Mouse (Mus musculus): ENCODE measurements around the gene Ggt5.

The Ggt5 gene

GRCm38 (mm10) chr10:75568029-75568428 is 21.1 kb upstream of the Ggt5 start:
- DNase-seq (ENCODE audit: low spot score in 2 of 2) = no peak

GRCm38 (mm10) chr10:75568441-75568840 is 20.7 kb upstream of the Ggt5 start:
- no peak for DNase-seq (ENCODE audit: low spot score in 2 of 2)

- DNase-seq (ENCODE audit: low spot score in 2 of 2) = no peak
Measured at GRCm38 (mm10) chr10:75568851-75569250, 20.3 kb upstream of the Ggt5 start.

DNA sequence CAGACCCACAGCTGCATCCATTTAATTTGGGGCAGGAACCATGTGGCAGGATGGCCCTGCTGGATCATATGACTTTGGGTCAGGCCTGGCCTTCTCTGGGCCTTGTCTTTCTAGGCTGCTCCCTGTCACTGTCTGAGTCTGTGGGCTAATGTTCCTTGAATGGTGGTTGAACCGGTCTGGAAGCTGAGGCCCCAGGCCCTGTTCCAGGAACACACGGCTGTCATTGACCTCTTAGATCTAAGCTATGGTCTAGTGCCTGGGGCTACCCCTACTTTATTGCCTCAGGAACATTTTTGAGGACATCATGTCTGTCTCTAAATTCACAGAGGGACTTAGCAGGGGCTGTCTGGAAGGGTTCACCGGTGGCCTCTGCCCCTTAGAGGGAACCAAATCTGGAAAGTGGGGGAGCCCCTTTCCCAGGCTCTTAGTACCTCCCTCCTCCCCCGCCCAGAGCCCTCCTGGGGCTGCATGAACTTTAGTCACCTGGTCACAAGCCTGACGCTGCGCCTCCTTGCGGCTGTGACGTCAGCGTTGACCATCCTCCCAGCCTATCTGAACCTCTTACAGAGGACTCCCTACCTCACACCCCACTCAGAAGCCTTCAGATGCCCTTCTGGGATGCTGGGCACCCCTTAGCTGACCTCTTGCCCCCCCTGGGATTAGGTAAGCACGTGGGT is 18.0 kb upstream of the Ggt5 start:
- no peak for DNase-seq (ENCODE audit: low spot score in 2 of 2)

- DNase-seq (ENCODE audit: low spot score in 2 of 2) = no peak
Measured at GRCm38 (mm10) chr10:75571937-75572336, 17.2 kb upstream of the Ggt5 start.

DNA sequence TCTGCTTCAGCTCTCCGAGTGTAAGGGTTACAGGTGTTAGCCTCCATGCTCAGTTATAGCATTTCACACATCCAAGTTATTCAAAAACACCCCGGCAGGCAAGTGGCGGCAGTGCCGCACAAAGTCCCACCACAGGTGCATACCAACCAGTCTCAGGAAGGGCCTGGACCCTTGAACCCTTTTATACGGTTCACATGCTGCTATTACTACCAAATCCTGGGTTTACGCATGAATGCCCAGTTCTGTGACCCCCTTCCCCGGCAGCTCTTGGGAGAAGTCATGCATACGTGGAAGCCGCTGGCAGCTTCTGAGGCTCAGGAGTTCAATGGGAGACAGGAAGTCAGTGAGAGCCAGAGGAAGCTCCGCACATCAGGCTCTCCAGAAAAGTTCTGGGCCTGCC is 16.0 kb upstream of the Ggt5 start:
- no peak for DNase-seq (ENCODE audit: low spot score in 2 of 2)

GRCm38 (mm10) chr10:75573965-75574364 is 15.2 kb upstream of the Ggt5 start:
- DNase-seq (ENCODE audit: low spot score in 2 of 2) = no peak

GRCm38 (mm10) chr10:75579129-75579528 is 10.0 kb upstream of the Ggt5 start:
- DNase-seq (ENCODE audit: low spot score in 2 of 2) = no peak

GRCm38 (mm10) chr10:75585876-75586552 is 3.1 kb upstream of the Ggt5 start:
- peak; percentile 76 to 84 for DNase-seq (ENCODE audit: low spot score in 2 of 2)

- DNase-seq (ENCODE audit: low spot score in 2 of 2) = no peak
Measured at GRCm38 (mm10) chr10:75586553-75586879, 2.6 kb upstream of the Ggt5 start.

DNA sequence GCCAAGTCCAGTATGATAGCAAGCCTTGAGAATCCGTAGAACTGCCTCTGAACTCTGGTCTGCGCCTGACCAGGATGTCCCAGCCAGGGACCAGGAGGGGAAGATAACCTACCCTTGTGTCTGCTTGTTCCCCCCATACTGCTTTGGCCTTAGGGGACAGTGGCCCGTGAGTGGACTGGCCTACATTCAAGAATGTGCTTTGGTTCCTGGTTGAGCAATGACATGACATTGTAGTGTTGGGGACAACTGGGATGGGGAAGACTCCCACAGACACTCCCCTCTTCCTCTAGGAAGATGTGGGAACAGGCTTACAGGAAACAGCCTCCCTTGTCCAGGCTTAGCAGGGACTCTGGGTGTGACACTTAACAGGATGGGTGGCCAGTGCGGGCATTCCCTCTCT is 1.4 kb upstream of the Ggt5 start:
- DNase-seq (ENCODE audit: low spot score in 2 of 2) = no peak

GRCm38 (mm10) chr10:75588336-75588735 is 804 bp upstream of the Ggt5 start:
- DNase-seq (ENCODE audit: low spot score in 2 of 2) = no peak

DNA sequence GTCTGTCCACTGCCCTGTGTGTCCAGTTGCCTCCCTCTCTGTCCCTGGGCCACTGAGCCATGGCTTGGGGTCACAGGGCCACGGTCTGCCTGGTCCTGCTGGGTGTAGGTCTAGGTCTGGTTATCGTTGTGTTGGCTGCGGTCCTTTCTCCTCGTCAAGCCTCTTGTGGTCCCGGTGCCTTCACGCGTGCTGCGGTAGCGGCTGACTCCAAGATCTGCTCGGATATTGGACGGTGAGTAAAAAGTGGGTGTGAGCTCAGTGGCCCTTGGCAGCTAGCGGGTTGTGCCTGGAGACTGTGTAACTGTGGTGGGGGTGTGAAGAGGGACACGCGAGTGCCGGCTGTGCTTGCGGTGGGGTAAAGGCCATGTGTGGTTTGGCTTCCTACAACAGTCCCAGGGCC is 511 bp downstream of the Ggt5 start:
- DNase-seq (ENCODE audit: low spot score in 2 of 2) = no peak

- peak in 1 of 2 experiments; percentile 17 for DNase-seq (ENCODE audit: low spot score in 2 of 2)
Measured at GRCm38 (mm10) chr10:75591211-75591894, 2.2 kb downstream of the Ggt5 start.

DNA sequence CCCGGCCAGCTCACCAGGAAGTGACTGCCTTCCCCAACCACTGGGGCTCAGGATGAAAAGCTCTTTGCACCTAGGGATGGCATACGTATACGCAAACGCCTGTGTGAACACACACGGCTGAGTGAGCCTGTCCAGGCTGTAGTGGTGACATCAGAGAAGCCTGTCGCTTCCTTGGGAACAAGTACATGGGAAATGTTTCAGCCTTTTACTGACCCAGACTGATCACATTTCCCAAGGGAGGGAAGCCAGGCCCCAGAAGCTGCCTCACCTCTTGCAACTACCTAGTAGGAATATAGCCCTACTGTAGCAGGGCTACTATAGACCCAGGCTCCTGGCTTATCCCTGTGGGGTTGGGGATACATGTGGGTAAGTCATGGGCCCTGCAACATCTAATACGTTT is 3.4 kb downstream of the Ggt5 start:
- no peak for DNase-seq (ENCODE audit: low spot score in 2 of 2)

DNA sequence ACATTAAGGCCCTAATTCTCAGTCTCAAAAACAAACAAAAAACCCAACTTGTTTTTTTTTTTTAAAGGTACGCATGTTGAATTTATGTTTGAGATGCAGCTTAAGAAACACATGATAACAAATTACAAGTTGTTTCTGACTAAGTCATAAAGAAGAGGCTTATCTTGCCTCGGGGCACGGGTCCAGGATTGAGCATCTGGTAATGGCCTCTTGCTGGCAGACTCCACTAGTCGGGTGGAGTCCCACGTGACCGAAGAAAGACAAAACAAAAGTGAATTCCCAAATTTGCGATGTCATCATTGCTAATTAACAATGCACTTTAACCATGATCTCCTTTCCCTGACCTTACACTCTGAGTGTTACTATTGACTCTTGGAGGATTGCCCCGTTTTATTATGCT is 6.8 kb downstream of the Ggt5 start:
- no peak for DNase-seq (ENCODE audit: low spot score in 2 of 2)

GRCm38 (mm10) chr10:75600189-75600730 is 11.1 kb downstream of the Ggt5 start:
- no peak for DNase-seq (ENCODE audit: low spot score in 2 of 2)

- DNase-seq (ENCODE audit: low spot score in 2 of 2) = no peak
Measured at GRCm38 (mm10) chr10:75605162-75605846, 16.2 kb downstream of the Ggt5 start.

- no peak for DNase-seq (ENCODE audit: low spot score in 2 of 2)
Measured at GRCm38 (mm10) chr10:75607253-75607652, 18.1 kb downstream of the Ggt5 start.

DNA sequence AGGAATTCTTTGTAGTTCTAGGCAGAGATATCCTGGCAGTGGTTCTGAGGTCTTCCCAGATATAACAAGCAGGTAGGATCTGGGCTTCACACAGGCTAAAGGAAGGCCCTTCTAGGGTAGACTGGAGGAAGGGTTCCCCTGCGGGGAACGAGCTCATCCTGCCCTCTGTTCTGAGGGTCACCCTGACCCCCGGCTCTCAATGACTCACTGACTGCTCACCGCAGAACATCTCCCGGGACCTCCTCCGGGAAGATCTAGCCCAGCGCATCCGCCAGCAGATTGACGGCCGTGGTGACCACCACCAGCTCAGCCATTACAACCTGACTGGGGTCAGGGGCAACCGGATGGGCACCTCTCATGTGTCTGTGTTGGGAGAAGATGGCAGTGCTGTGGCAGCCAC is 19.8 kb downstream of the Ggt5 start:
- DNase-seq (ENCODE audit: low spot score in 2 of 2) = no peak

- DNase-seq (ENCODE audit: low spot score in 2 of 2) = no peak
Measured at GRCm38 (mm10) chr10:75610486-75610885, 21.3 kb downstream of the Ggt5 start.

- DNase-seq (ENCODE audit: low spot score in 2 of 2) = no peak
Measured at GRCm38 (mm10) chr10:75616044-75616443, 26.9 kb downstream of the Ggt5 start.
